ENCODE assay signal across 14 mouse cellular contexts in genomic region chr6:134504866-134505265, GRCm38 (mm10).
DNase-seq lines count a peak whose midpoint lies in the region; ATAC-seq lines count a peak whose summit lies in the region.
"Had no signal": no experiment of that assay in that cellular context is flagged by ENCODE, and none has a peak within 500 bp of the region (broad histone marks: within the 10 kb centered on the region; RNA-seq: fewer than 3 reads in every experiment).

No protein-coding gene starts in this region.

- H3K9me3 ChIP-seq in heart, embryonic 16.5 days (replicated peaks; ENCODE audit: control insufficient read depth, low read length) = no peaks in the 10 kb centered on the region
- H3K9me3 ChIP-seq in heart, embryonic 11.5 days (replicated peaks; ENCODE audit: control insufficient read depth, low read length) = no peaks in the 10 kb centered on the region
- no peaks in the 10 kb centered on the region for H3K9me3 ChIP-seq in liver, embryonic 12.5 days (replicated peaks)
- no peaks in the 10 kb centered on the region for H3K9me3 ChIP-seq in midbrain, embryonic 15.5 days
- H3K9me3 ChIP-seq: hindbrain, embryonic 12.5 days; kidney, embryonic 15.5 days; midbrain, embryonic 12.5 days had no signal

- H3K27me3 ChIP-seq in heart, embryonic 16.5 days (ENCODE audit: control insufficient read depth, insufficient read depth, low read length) = no peaks in the 10 kb centered on the region
- H3K27me3 ChIP-seq in heart, embryonic 11.5 days (ENCODE audit: control insufficient read depth, insufficient read depth, low read length) = no peaks in the 10 kb centered on the region
- no peaks in the 10 kb centered on the region for H3K27me3 ChIP-seq in liver, embryonic 12.5 days (replicated peaks)
- H3K27me3 ChIP-seq in midbrain, embryonic 15.5 days (replicated peaks) = no peaks in the 10 kb centered on the region
- H3K27me3 ChIP-seq: hindbrain, embryonic 12.5 days; kidney, embryonic 15.5 days; midbrain, embryonic 12.5 days had no signal

- ATAC-seq in heart, embryonic 16.5 days (replicated peaks; ENCODE audit: extremely low read depth, insufficient read depth, low FRiP score) = peak; percentile 55; the same call in 1 of the 2 replicates
- ATAC-seq in heart, embryonic 11.5 days (replicated peaks; ENCODE audit: insufficient number of reproducible peaks, low FRiP score, low TSS enrichment) = no peak; the same call in 1 of the 2 replicates
- ATAC-seq in liver, embryonic 12.5 days = peak; percentile 59
- ATAC-seq in midbrain, embryonic 15.5 days (replicated peaks) = no peak

- no peak overlapping the region for H3K4me2 ChIP-seq in heart, embryonic 16.5 days (ENCODE audit: low read depth, low read length)
- no peak overlapping the region for H3K4me2 ChIP-seq in heart, embryonic 11.5 days
- no peak overlapping the region for H3K4me2 ChIP-seq in liver, embryonic 12.5 days
- no peak overlapping the region for H3K4me2 ChIP-seq in midbrain, embryonic 15.5 days
- H3K4me2 ChIP-seq: hindbrain, embryonic 12.5 days; kidney, embryonic 15.5 days; midbrain, embryonic 12.5 days had no signal

- 28% methylated on average over 4 of the region's 4 CpGs for WGBS in heart, embryonic 16.5 days
- 21% methylated on average over 4 of the region's 4 CpGs for WGBS in heart, embryonic 11.5 days (ENCODE audit: insufficient replicate concordance)
- 54% methylated on average over 4 of the region's 4 CpGs for WGBS in liver, embryonic 12.5 days (ENCODE audit: insufficient replicate concordance)
- WGBS in midbrain, embryonic 15.5 days = 65% methylated on average over 4 of the region's 4 CpGs

- H3K36me3 ChIP-seq in heart, embryonic 16.5 days (ENCODE audit: control insufficient read depth, insufficient read depth) = peaks cover 13% of the 10 kb centered on the region
- H3K36me3 ChIP-seq in heart, embryonic 11.5 days (ENCODE audit: control insufficient read depth, insufficient read depth, low read length) = no peaks in the 10 kb centered on the region; the same call in 1 of the 2 replicates
- H3K36me3 ChIP-seq in liver, embryonic 12.5 days = peaks cover 41% of the 10 kb centered on the region
- H3K36me3 ChIP-seq in midbrain, embryonic 15.5 days (replicated peaks) = peaks cover 14% of the 10 kb centered on the region; the same call in 1 of the 2 replicates

- peak; percentile 65 for DNase-seq in NIH3T3 (ENCODE audit: low read depth)
- peak; percentile 54 for DNase-seq in fat pad, adult 2 months (ENCODE audit: extremely low read depth, low read depth, low spot score)
- no peak for DNase-seq in natural killer cell, adult 2 months (ENCODE audit: low spot score in 2 of 2)
- DNase-seq in urinary bladder, postnatal 25 days (ENCODE audit: low spot score) = no peak
- DNase-seq: cerebellum, adult 9-11 months; lung, adult 2 months had no signal

- no peak overlapping the region for H3K27ac ChIP-seq in heart, embryonic 16.5 days (ENCODE audit: low read length)
- H3K27ac ChIP-seq in heart, embryonic 11.5 days (ENCODE audit: low read depth, low read length) = no peak overlapping the region
- no peak overlapping the region for H3K27ac ChIP-seq in liver, embryonic 12.5 days
- H3K27ac ChIP-seq in midbrain, embryonic 15.5 days = no peak overlapping the region
- H3K27ac ChIP-seq: hindbrain, embryonic 12.5 days; kidney, embryonic 15.5 days; midbrain, embryonic 12.5 days had no signal

- H3K9ac ChIP-seq in heart, embryonic 16.5 days (ENCODE audit: low read length) = no peak overlapping the region
- H3K9ac ChIP-seq in heart, embryonic 11.5 days (ENCODE audit: low read depth, low read length) = no peak overlapping the region
- no peak overlapping the region for H3K9ac ChIP-seq in liver, embryonic 12.5 days
- H3K9ac ChIP-seq in midbrain, embryonic 15.5 days = no peak overlapping the region
- H3K9ac ChIP-seq: hindbrain, embryonic 12.5 days; kidney, embryonic 15.5 days; midbrain, embryonic 12.5 days had no signal

- H3K4me3 ChIP-seq in heart, embryonic 16.5 days (ENCODE audit: low read length) = no peak overlapping the region
- H3K4me3 ChIP-seq in heart, embryonic 11.5 days (ENCODE audit: low read depth, low read length) = no peak overlapping the region
- H3K4me3 ChIP-seq in liver, embryonic 12.5 days = no peak overlapping the region
- H3K4me3 ChIP-seq in midbrain, embryonic 15.5 days = no peak overlapping the region
- H3K4me3 ChIP-seq: erythroblast, embryonic 14.5 days; hindbrain, embryonic 12.5 days; kidney, embryonic 15.5 days; midbrain, embryonic 12.5 days had no signal

- peaks cover 19% of the 10 kb centered on the region for H3K4me1 ChIP-seq in heart, embryonic 16.5 days (ENCODE audit: control insufficient read depth, insufficient read depth, low read length)
- H3K4me1 ChIP-seq in heart, embryonic 11.5 days (ENCODE audit: control insufficient read depth, insufficient read depth, low read length) = peaks cover 38% of the 10 kb centered on the region
- H3K4me1 ChIP-seq in liver, embryonic 12.5 days = no peaks in the 10 kb centered on the region
- H3K4me1 ChIP-seq in midbrain, embryonic 15.5 days = peaks cover 13% of the 10 kb centered on the region

Comparison
In these comparisons a context has a peak if more than half of its experiments do, and no peak if none do; other contexts are left out.
1. ATAC-seq: peak in heart, embryonic 16.5 days (single experiment) and liver, embryonic 12.5 days (single experiment); none in heart, embryonic 11.5 days (single experiment) and midbrain, embryonic 15.5 days (single experiment).
2. DNase-seq: peak in NIH3T3 (single experiment) and fat pad, adult 2 months (single experiment); none in natural killer cell, adult 2 months (0 of 2) and urinary bladder, postnatal 25 days (single experiment).